Mouse (Mus musculus) brain, adult 2 months (tissue): ENCODE data around the gene Rnf123.

Source experiments
- DNase-seq: peaks from one replicate; pipeline ENCODE4 v3.0.0; 2011; ENCODE audit warnings: low read depth, low spot score

Rnf123 gene

DNA sequence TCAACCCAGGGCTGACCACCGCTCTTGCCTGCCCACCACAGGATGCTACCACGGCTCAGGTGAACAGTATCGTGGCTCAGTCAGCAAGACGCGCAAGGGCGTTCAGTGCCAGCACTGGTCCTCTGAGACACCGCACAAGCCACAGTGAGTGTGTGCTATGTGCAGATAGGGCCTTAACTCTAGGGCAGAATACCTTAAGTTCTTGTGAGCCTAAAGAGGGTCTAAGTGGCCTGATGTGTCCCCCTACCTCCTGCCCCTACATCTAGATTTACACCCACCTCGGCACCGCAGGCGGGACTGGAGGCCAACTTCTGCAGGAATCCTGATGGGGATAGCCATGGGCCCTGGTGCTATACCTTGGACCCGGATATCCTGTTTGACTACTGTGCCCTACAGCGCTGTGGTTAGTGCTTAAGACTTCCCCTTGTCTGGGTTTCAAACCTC lies at the start of gene Rnf123:
TSS of gene Rnf123 (minus strand) at position 359 of the 444 bp plus-strand sequence.
- DNase-seq = no peak

DNA sequence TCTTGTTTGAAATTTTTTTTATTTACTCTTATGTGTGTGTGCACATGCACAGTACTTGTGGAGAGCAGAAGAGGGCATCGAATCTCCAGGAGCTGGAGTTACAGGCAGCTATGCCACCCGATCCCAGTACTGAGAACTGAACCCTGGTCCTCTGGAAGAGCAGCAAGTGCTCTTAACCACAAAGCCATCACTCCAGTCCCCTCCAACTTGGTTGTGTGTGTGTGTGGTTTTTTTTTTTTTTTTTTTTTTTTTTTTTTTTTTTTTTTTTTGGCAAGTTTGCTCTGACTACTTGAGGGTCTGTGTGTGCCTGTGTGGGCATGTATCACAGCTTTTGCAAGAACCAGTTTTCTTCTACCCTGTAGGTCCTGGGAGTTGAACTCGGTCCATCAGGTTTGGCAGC lies 49.2 kb upstream of the Rnf123 start:
- no peak for DNase-seq

DNA sequence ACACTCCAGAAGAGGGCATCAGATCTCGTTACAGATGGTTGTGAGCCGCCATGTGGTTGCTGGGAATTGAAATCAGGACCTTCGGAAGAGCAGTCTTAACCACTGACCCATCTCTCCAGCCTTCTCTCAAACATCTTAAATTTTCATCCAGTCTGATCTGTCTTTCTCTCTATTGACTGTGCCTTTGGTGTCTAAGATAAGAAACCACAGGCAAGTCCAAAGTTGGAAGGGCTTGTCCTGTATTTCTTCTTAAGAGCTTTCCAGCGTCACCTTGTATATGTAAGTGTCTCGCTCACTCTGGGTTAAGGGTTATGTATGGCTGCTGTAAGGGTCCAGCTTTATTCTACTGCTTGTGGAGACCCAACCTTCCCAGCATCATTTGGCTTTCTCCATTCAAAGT lies 48.4 kb upstream of the Rnf123 start:
- no peak for DNase-seq

DNA sequence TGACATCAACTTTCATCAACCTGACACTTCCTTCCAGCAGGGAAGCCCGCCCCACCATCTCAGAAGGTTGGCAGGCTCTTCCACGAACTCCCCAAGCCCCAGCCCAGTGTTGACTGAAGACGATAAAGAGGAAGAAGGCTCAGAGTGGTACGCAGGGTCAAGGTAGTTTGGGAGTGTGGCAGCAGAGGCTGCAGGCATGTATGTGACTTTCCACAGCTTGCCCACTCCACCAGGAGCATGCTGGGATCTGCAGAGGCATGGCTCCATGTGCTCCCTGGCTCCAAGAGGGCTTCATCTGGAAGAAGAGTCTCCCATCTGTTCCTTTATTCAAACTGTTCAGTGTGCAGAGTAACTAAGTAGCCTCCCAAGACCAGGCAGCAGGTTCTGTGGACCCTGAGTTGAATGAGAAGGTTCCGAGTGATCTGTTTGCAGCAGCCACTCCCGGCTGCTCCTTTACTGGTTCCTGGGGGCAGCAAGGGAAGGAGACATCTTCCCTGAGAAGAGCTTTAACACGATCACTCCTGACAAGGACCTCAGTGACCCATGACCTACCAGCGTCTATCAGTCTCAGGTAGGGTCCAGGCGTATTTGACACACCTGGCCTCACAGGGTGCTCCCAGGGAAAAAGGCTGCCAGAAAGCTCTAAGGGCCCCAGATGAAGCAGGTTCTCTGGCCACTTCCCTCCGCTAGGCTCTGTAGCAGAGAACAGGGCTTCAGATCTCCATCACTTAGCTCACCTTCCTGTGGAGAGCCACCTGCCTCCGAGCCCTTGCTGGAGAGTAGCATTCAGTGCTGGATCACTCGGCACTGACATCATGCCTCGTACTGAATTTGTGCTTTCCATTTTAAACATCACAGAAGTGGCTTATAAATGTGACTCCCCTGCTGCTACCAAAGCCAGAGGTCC lies 46.1 kb upstream of the Rnf123 start:
- DNase-seq = peak; percentile 86

DNA sequence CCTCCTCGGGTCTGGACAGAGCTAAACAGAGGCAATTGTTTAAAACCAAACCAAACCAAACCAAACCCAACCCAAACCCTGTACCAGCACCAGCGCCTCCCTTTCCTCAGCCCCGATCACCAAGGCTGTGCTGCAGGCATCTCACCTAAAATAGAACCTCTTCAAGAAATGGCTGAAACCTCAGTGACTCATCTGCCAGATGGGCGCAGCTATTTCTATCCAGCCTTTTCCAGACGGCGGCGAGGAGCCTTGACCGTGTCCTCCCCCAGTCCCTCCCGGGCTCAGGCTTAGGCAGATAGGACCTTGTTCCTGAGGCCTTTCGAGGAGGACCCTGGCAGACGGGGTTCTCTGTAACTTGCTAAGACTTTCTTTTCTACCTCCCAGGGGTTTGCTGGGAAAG lies 45.1 kb upstream of the Rnf123 start:
- DNase-seq = peak; percentile 97

DNA sequence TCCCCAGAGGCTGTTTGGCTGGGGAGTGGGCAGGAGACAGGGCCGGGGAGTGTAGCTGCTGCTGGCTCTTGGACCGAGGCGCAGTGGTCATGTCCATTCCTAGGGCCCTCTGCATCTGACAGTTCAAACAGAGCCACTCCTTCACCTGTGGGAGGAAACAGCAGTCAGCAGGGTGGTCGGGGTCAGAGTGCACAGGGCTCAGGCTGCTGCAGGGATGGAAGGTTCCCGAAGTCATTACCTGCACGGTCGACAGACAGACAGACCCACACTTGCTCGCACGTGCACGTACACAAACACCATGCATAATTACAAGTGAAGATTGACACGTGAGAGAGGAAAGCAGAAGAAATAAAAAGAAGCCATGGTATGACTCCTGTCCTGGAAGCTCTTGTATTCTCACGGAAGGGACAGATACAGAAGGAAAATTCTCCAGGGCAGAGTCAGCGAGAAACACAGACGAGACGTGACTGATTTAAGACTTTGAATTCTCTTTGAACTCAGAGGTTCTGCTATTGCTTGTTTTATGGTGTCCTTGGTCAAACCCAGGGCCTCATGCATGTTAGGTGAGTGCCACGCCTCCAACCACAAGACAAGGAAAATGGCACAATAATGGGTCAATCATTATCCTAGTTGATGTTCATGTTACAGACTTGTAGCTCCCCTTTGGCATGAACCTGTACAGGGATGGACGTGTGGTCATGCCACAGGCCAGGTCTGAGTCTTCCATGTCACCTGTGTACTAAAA lies 43.5 kb upstream of the Rnf123 start:
- DNase-seq = no peak

DNA sequence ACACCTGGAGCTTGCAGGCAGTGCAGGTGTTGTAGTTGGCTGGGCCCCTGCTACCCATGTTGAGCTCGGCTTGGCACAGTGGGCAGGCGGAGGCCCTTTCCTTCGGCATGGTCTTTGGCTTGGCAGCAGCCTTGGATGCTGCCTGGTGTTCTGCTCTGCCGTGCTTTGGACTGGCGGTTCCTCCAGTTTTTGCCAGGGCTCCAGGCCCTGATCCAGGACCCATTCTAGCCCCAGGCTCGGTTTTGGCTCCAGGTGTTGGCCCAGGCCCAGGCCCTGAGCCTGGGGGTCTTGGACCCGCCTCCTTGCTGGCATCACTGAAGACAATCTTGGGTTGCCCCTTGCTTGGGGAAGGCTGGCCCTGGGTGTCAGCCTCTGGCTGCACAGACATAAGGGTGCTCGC lies 42.6 kb upstream of the Rnf123 start:
- DNase-seq = no peak

DNA sequence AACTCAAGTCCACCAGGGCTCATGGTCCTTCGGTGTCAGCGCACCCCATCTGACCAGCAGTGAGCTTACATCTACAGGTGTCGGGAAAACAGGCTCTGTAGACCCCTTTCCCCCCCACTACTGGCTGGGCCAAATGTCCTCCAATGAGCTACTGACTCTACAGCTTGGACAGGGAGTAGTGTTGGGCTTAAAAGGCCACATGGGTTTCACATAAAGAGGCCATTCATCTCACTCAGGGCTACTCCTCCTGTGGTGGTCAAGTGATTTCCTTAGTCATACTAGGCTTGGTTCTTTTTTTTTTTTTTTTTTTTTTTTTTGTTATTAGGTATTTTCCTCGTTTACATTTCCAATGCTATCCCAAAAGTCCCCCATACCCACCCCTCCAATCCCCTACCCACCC lies 40.8 kb upstream of the Rnf123 start:
- no peak for DNase-seq

DNA sequence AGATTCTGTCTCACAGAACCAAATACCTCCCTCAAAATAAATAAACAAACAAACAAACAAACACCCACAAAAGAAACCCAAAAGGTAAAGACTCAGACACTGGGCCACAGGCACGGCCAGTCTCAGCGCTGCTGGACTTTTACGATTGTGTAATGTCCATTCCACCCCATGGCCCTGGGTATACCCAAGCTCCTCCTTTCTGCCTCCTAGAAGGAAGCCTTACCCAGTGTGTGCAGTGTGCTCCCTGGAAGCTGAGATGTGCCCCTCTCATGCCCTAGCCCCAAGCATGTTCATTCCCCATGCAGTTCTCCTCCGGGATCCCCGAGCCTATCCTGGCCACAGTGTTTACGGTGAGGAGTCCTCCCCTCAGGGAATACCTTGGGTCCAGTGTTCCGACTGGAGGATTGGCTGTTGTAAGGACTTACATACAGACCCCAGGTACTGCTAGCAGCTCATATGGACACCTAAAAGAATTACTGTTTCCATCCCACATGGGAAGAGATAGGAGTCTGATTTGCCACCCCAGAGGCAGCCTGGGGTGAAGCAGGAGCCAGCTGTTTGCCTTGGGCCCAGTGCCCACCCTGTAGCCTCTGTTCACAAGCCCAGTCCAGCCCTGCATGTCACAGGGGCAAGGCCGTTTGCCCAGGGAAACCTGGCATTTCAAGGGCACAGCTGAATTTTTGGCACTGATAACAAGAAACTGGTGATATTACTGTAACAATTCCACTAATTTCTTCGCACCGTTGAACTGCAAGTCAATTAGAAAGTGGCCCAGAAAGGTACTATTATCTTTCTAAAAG lies 38.2 kb upstream of the Rnf123 start:
- DNase-seq = no peak

DNA sequence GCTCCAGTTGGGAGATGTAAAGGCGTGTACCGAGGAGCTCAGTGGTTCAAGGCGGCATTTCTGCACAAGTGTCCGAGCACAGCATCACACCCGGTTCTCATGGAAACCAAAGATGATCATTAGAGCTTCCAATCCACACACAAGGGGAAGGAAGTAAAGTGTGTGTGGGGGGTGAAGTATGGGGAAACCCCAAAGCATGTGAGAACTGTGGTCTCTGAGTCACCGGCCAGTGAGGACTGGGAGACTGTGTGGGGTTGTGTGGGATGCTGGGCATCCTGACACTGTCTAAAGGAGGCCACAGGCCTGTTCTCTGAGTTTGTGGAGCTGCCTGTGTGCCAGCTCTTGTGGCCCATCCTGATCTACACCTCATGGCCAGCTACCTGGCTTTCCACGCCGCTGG lies 37.5 kb upstream of the Rnf123 start:
- no peak for DNase-seq

DNA sequence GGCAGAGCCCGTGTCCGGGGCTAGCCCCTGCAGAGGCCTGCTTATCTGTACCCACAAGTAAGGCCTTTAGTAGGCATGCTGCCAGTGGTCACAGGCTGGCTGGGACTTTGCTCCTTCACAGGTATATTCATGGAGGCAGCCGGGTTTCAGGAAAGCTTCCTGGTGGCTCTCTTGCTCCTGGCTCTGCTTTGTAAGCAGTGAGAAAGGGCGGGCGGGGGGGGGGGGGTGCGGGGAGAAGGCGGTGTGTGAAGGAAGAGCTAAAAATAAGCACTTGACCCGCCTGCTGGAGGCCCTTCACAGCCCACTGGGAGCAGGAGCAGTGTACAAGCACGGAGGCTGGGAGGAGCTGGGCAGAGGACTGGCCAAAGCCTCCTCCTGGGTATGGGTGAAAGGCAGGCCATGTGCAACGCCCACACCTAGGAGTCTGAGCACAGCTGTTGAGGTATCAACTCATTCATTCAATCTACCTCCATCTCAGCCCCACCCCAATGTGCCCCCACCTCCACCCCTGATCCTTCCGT lies 36.8 kb upstream of the Rnf123 start:
- DNase-seq = peak; percentile 85

DNA sequence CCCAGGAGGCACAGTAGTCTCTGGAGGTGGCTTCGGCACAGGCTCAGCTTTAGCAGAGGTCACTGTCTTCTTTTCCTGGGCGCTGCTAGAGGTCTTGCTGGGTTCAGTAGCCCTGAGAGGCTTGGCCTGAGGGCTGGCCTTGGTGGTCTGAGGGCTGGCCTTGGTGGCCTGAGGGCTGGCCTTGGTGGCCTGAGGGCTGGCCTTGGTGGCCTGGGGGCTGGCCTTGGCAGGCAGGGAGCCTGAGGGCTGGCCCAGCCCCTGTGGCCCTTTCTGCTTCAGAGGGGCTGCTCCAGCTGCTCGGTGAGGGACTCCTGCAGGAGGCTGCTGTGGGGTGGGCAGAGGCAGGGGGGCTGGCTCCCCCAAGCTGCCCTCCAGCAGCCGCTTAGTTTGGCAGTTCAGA lies 34.0 kb upstream of the Rnf123 start:
- no peak for DNase-seq

DNA sequence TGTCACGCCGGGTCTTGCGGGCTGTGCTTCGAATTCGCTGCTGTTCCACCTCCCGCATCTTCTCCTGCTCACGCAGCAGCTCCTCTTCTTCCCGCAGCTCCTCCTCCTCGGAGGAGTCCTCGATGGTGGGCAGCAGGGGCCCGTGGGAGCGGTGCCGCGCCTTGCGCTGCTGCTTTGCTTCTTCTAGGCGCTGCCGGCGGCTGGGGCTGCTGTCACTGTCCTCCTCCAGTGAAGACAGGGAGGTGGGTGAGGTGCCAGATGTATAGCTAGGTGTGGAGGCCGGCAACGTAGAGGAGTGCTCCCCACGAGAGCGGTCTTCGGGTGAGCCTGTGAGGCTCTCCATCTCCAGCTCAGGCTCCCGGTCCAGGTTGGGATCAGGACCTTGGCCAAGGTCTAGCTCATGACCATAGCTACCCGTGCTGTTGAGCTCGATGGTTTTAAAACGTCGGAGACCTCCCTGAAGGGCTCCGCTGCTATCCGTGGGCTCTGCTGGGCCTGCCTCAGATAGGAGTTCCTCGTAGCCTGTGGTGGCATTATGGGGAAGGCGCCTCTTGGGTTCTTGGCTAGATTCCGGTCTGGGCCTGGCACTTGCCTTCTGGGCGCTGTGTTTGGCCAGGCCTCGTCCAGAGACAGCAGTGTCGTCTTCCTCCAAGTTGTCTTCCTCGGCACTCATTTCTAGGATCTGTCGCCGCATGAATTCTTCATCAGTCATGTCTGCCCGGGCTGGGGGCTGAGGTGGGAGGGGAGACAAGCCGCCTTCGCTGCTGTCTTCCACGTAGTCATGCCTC lies 32.3 kb upstream of the Rnf123 start:
- DNase-seq = peak; percentile 82

DNA sequence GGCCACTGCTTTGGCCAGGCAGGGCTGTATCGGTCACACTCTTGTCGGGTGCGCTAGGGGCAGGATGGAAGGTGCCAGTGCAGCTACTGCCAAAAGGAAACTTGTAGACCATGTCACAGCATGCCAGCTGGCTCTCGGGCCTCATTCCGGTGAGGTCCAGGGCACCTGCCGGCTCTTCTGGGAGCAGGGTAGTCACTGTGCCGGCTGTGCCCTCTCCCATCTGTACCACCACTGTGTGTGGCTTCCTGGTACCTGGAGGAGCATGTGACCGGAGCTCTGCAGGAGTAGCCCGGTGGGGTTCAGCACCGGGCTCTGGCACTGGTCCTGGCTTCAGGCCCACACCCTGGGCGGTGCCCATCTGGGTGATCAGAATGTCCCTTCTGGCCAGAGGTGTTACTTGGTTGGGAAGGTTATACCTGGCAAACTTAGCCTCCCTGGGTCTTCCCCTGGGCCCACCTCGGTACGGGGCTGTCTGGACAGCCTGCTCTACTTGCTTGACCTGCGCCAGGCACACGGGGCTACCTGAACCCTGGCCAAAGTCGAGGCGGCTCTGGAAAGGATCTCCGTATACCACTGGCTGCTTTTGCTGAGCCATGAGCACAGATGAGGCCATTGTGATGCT lies 29.7 kb upstream of the Rnf123 start:
- peak; percentile 87 for DNase-seq

DNA sequence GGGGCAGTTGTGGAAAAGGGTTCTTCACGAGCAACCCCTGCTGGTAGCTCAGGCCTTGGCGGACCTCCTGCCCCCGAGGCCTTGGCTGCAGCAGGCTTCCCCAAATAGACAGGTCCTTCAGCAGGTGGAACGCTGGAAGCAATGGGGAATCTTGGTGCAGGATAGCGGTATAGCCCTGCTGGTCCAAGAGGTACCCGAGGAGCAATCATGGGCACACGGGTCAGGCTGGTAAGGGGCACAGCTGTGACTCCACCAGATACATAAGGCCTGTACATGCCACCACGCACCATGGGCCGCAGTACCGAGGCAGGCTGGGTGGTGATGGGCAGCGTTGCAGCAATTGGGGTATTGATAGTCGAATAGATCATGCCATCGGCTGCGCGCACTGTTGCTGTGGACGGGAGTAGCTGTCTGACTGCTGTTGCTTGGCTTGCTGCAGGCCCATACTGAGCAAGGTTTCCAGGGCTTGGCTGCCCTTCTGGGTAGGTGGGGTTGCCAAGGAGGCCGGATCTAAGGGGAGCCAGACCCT lies 28.5 kb upstream of the Rnf123 start:
- DNase-seq = no peak

DNA sequence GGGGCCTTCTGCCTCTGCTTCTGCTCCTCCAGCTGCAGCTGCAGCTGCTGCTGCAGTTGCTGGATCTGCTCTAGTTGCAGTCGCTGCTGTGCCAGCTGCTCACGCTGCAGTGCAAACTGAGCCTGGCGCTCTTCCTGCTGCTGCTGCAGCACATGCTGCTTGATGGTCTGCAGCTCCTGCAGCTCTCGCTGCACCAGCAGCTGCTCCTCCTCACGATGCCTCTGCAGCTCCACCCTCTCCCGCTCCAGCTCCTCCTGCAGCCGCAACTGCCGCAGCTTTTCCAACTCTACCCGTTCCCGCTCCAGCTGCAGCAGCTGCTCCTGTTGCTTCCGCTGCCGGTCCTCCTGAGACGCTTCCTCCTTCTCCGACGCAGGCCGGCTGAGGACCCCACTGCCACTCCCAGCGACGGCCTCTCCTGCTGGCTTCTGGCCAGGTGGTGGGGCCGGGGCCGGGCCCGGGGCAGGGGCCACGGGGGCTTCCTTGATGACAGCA lies 28.0 kb upstream of the Rnf123 start:
- DNase-seq = peak; percentile 58

DNA sequence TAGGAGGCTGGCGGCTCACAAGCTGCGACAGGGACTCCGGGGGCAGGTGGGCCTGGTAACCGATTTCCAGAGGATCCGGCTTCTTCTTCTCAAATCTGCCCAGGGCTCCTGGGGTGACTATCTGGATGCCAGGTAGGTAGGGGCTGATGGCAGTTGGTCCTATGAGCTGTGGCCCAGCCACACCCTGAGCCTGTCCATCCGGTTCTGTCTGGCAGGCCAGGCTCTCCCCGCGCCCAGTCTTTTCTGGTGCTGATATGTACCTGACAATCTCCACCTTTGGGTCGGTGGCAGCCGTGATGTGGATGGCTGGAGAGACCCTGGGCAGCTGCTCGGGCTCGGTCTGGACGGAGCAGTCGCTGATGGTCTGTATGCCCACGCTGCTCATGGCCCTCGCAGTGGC lies 27.0 kb upstream of the Rnf123 start:
- no peak for DNase-seq

DNA sequence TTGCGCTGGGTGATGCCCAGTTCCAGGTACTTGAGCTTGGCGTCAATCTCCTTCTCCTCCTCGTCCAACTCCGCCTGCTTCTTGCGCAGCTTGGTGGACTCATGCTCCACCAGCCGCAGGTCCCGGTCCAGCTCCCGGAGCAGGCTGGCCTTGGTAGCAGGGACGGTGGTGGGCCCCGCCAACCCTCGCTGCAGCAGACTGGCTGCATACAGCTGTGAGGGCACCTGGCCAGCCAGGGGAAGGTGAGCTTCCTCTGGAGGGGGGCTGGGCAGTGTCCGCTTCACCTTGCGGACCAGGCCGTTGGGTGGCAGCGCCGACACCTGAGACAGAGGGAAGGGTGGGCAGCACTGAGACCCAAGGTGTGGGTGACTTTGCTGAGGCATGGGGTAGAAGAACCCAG lies 24.7 kb upstream of the Rnf123 start:
- no peak for DNase-seq

DNA sequence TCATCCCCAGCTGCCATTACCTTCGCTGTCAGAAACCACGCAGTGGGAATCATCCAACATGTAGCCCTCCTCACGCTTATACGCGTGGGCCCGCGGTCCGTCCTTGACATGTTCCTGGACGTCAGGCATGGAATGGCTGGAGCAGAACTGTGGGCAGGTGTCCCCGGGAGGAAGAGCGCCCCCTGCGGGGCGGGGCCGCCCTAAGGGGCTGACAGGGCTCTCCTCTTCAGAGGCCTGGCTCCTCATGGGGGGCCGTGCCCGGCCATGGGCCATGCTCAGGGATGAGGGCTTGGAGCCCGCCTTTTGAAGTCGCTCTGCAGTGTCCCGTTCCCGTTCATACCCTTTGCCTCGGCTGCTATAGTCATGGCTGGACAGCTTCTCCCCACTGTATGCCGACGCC lies 22.9 kb upstream of the Rnf123 start:
- no peak for DNase-seq

DNA sequence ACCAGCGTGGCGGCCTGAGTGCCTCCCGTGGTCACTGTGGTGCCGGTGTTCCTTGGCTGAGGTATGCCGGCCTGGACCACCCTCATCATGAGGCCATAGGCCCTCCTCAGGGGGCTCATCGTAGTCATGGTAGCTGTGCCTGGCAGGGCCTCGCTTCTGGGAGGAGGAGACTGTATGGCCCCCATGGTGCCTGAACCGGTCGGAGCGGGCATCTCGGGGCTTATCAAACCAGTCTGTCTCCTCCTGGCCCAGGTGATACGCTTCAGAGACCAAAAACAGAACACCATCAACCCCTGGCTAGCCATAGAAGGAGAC lies 22.4 kb upstream of the Rnf123 start:
- DNase-seq = no peak
